Mouse (Mus musculus) spleen, adult 12 weeks (tissue): ENCODE data around the gene Fam216a.
"Not testable (repeated sequence)": the region's sequence is repeated elsewhere in the genome, so short reads cannot be mapped to it uniquely, and the experiment has no call there.

Source experiments
- DNase-seq: peaks from one replicate; pipeline ENCODE4 v3.0.0; 2022; ENCODE audit warnings: low spot score

Fam216a gene

DNA sequence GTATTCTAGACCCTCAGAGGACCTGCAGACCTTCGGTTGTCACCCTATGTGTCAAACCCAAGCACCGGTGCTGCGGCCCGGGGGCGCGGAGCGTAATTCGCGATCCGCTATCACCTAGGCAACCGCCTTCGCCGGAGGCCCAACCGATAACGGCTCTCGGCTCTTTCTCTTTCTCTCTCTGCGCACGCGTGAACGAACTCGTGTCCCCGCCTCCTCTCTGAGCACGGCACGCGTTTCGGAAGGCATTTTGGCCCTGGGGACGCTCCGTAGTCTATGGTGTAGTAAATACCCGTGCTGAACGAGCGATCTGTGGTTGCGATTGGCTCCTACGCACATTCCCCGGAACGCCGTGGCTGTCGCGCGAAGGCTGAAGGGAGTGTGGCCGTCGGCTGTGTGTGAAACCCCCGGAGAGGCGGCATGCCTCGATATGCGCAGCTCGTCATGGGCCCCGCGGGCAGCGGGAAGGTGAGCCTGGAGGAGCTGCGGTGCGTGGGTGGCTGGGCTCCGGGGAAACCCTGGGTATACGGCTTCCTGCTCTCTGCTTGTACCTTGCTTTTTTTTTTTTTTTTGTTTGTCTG, at the start of gene Fam216a:
Fam216a (minus strand) TSS at position 173 of the 578 bp plus-strand sequence.
- peak; percentile 98 for DNase-seq

DNA sequence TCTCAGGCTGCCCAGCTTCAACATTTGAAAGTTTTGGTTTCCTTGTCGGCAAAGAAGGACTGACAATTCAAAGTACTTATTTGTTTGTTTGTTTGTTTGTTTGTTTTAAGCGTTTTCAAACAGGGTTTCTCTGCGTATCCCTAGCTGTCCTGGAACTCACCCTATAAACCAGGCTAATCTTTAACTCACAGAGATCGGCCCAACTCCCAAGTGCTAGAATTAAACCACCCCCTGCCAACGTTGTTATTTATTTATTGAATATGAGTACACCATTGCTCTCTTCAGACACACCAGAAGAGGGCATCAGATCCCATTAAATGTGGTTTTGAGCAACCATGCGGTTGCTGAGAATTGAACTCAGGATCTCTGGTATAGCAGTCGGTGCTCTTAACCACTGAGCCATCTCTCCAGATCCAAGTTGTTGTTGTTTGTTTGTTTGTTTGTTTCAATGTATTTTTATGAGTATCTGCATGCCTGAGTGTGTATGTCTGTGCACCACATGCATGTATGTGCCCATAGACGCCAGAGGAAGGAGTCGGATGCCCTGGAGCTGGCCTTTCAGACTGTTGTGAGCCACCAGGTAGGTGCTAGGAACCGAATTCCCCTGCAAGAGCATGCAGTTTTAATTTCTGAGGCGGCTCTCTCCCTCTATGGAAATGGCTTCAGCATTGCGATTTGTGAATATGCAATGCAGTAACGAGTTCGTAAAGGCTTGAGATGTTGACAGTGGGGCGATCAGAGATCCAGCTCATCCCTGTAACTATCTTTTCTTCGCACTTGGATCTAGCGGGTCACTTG, 49.3 kb upstream of the Fam216a start, which contains the start of gene Anapc7:
Anapc7 (plus strand) TSS at position 423 of the 798 bp plus-strand sequence.
- DNase-seq: no peak

DNA sequence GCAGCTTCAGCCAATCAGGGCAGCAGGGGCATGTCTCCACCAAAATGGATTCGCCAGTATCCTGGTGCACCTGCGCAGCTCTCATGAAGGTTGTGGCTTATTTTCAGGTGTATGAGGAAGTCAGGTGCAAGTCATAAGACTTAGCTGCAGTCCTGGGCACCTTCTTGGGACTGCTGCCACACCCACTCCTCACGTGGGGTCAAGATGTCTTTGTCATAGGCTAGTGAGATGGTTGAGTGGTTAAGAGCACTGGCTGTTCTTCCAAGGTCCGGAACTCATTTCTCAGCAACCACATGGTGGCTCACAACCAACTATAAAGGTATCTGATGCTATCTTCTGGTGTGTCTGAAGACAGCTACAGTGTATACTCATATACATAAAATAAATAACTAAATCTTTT, 48.5 kb upstream of the Fam216a start:
- DNase-seq: not testable (repeated sequence)

DNA sequence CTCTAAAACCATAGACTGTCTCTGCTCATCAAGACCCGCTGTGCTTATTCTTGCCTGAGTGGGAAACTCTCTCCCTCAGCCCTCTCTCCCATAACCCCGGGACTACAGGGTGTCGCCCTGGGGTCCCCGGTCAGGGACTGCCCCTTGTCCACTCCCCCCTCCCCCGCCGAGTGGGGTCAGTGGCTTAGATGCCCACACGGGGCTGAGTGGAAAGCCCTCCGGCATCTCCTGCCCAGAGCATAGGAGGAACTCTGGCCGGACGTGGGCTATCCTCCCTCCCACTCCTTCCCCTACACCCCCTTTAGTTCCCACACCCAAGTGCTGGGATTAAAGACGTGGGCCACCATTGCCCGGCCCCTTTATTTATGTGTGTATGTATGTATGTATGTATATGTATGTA, 43.3 kb upstream of the Fam216a start:
- no peak for DNase-seq

DNA sequence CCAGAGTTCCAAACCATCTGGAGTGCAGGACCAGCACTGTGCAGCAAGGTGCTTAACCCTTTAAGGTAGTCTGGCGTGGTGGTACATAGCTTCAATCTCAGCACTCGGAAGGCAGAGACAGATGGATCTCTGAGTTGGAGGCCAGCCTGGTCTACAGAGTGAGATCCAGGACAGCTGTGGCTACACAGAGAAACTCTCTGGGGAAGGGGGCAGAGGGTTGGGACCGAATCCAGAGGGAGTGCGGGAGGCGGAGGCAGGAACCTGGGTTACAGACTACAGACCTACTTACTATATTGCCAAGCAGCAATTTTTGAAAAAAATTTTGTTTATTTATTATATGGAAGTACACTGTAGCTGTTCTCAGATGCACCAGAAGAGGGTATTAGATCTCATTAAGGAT, 42.2 kb upstream of the Fam216a start:
- DNase-seq: no peak

DNA sequence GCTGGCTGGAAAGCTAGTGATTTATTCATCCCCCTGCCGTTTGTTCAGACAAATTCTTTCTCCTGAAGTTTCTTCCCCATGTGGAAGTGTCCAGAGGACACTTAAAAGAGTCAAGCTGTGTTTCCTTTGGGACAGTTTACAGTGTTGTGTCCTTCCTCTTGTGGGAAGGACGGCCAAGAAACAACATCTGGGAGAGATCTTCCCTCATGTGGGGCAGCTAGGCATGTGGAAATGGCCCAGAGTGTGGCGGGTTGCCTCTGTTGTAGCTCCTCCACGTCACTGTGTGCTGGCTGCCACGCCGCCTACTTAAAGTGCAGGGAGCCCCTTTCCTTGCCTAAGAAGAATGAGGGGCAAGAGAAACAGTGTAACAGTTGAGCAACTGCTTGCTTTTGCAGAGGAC, 40.7 kb upstream of the Fam216a start:
- no peak for DNase-seq

DNA sequence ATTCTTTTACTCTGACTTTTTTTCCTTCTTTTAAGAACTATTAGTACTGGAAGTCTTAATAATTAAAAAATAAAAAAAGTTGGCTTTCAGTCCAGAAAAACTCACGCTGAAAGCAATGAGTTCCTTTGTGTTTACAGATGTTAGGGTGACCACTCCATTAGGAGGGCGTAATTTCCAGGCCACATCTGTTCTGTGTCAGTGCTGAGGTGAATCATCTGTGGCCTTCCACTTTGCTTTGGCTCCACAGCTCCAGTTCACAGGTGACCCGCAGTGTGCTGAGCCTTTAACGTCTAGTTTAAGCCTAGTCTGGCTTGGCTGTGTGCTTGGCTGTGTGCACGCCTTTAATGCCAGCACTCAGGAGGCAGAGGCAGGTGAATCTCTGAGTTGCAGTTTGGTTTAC, 39.7 kb upstream of the Fam216a start:
- DNase-seq: no peak

DNA sequence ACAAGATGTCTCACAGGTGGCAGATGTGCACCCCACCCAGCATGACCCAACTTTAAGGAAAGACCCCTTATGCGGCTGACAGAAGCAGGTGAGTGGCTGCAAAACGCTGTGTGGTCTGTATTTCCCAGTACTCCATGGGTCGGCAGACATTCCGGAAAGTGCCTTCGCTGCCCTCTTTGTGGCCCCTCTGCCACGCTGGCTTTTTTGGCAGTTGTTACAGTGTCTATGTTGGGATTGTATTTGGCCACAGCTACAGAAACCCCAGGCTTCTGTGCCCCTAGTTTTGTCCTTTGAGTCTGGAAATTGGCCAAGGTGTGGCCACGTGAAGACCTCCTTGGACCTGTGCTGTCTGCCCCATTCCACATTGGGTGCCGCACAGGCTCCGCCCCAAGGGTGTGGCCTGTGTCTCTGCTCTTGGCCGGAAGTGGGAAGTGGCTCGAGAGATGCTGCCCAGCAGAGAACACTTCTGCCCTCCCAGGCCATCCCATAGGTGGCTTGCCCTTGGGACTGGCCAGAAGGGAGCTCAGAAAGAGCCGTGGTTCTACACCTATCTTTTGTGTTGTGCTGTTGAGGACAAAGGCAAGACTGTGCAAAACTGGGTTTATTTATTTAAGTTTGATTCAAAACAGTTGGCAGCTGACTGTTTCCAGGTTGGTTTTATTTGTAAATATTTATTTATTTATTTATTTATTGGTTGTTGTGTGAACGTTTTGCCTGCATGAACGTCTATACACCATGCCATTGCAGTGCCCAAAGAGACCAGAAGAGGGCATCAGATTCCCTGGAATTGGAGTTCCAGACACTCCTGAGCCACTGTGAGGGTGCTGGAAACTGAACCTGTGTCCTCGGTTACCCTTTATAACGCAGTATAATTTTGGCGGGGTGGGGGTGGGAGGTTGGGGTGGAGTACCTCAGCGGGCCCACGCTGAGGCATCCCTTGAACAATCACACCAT, 37.8 kb upstream of the Fam216a start:
- no peak for DNase-seq

DNA sequence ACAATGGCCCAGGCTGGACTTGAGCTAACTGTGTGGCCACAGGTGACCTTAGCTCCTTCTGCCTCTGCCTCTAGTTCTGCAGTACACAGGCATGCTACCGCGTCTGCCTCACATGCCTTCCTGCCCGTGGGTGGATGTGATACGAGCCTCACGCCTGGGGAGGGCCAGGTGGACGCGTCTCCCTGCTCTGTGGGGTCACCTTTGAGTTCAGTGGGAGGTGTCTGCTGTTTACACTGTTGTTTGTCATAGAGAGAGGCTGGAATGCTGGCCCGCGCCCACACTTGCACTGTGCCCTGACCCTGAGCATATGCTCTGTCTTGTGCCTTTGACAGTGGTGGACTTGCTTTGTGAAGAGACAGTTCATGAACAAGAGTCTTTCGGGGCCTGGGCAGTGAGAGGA, 33.4 kb upstream of the Fam216a start:
- DNase-seq: no peak

DNA sequence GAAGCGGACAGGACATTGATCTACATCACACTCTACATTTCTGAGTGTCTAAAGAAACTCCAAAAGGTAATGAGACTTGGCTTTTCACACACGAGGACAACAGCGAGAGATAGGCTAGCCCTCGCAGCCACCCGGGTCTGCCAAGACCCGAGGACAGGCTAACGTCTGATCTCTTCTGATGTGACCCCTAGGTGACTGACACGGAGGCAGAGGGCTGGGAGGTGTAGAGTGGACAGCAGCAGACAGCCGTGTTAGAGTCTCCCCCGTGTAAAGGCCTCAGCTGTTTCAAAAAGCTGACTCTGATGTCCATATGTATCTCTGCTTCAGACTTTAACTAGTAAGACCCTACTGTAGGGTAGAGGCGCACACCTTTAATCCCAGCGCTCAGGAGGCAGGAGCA, 31.2 kb upstream of the Fam216a start:
- no peak for DNase-seq

DNA sequence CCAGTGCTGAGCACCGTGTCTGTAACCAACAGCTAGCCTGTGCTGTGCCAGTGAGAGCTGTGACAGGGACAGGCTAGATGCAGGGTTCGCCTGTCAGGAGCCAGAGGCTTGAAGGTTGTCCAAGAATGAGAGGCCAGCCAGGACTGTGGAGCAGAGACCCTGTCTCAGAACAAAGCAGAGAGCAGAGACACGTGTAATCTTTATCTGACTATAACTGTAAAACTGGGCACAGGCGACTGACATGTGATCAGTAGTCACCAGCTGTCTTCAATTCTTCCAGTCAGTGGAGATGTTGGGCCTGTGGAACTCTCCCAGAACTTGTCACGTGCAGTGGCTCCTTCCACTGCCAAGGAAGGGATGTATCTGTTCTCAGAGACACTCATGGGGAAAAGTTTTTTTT, 30.6 kb upstream of the Fam216a start:
- DNase-seq: no peak

DNA sequence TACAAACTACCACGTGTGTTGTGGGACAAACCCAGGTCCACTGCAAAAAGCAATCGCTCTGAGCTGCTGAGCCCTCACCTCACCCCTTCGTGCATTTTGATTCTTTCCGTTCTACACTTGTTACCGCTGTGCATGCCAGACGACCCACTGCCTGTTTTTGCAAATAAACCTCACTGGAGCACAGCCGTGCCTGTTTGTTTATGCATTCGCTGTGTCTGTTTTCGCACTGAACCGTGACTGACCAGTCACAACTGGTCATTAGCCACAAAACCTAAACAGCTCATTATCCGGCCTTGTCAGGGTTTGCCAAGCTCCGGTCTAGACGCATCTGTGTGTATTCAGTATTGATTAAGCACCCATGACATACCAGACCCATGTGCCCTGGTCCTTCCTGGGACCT, 30.0 kb upstream of the Fam216a start:
- no peak for DNase-seq

DNA sequence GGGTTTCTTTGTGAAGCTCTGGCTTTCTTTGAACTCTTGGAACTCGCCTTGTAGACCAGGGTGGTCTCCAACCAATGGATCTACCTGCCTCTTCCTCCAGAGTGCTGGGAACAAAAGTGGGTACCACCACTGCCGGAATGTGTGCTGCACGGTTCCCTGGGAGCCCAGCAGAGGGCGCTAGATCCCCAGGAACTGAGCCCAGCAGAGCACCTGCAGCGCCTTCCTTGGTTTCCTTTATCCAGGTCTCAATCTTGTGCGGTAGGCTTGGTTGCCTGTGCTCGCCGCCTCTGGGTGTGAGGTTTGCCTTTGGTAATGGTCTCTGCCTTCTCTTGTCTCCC, 29.1 kb upstream of the Fam216a start:
- peak; percentile 59 for DNase-seq

DNA sequence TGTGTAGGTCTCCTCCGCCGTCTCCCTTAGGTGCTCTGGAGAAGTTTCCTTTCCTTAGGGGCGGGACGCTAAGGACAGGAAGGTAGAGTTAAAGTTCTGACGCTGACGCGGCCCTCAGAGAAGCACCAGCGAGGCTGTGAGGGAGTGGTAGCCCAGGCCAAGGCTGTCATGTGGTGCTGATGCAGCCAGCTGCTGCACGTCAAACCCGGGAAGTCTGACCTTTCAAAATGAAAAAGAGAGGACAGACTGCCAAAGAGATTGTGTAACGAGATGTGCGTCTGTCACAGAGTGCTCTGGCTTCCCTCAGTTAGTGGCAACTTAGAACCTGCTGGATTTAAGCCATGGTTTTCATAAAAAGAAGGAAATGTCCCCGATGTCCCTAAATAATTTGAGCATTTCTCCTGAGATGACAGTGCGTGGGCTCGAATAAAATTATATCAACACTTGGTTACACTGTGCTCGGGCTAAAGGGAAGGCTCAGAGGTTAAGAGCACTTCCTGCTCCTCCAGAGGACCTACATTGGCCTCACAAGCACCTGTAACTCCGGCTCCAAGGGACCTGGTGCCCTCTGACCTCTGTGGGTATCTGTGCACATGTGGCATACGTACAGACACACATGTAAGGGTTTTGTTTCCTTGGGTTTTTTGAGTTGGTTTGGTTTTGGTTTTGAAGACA, 28.6 kb upstream of the Fam216a start:
- DNase-seq: no peak

DNA sequence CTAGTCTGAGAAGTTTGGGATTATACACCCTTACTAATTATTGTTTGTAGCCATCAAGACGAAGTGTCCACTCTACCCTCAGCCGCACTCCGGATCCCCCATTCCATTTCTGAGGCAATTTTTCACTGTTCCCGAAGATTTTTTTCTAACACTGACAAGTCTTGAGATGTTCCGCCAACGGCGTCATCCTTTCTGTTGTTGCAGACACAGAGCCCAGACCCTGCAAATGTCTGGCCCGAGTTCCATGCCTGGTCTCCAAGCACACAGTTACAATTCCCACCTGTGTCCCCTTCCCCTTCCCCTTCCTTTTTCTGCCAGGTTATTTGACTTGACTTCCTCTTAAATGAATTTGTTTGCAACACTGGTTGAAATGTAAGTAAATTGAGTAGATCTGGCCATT, 27.7 kb upstream of the Fam216a start:
- DNase-seq: no peak

DNA sequence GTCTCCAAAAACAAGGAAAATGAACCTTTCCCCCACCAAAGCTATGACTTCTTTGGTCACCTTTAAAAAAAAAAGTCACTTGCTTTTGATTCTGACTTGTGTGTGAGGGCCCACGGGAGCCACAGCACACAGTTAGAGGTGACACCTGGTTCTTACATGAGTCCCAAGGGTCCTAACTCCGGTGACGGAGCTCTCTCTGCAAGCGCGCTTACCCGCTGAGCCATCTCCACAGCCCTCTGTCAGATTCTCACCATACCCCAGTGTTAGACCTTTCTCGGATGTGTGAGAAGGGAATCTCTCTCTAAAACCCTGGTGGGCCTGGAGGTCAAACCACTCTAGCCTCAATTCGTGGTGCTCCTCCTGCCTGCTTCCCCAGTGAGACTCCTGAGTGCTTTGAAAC, 25.3 kb upstream of the Fam216a start:
- DNase-seq: no peak

DNA sequence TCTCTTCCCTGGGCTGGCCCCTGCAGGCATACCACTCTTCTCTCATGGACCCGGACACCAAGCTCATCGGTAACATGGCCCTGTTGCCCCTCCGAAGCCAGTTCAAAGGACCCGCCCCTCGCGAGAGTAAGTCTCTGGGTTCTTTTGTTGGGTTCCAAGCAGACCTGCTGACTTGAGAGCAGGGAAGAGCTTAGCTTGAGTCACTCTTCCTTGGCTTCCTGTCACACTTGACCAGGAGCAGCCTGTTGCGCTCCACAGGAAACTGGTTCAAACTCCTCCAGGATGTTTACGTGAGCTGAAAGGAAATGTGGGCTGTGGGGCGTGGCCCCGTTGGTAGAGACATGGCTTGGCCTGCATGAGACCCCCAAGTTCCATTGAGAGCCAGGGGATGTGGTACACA, 24.6 kb upstream of the Fam216a start:
- no peak for DNase-seq

DNA sequence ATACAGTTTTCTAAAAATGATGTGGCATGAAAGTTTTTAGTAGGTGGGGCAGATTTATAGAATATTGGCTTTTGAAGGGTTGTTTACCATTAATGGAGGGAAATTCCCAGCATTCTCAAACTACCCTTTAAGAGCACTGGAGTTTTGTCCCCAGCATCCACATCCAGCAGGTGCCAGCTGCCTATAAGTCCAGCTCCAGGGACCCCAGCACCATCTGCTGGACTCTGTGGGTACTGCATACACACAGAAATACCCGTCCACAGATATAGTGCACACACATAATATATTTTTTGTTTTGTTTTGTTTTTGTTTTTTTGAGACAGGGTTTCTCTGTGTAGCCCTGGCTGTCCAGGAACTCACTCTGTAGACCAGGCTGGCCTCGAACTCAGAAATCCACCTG, 21.7 kb upstream of the Fam216a start:
- peak; percentile 76 for DNase-seq

DNA sequence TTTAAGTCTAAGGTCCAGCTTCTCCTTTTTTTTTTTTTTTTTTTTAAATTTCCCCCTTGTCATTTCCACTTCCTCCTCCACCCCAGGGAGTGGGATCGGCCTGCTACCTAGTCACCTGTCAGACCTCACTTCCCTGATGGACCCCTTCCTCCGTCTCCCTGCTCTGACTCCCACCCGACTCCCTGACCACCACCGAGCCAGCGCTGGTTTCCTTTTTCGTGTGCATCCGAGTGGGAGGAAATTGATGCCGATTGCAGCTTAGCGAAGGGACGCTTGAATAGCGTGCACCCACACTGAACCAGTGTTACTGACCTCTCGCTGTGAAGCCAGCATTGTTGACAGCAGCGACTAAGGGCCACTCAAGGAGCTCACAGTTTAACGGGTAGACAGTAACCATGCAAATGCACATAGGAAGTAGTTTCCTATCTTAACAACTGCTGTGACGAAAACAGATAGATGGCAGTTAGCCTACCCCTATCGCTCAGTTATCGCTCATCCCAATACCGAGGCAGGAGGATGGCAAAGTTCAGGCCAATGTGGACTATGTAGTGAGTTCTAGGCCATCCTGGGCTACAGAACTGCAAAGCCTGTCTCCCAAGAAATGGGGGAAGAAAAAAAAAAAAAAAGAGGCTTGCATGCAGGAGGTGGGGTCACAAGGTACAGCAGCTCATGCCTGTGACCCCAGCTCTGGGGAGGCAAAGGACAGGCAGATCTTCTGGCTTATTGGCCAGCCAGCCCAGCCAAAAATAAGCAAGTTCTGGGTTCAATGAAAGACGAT, 20.3 kb upstream of the Fam216a start:
- DNase-seq: peak; percentile 29

DNA sequence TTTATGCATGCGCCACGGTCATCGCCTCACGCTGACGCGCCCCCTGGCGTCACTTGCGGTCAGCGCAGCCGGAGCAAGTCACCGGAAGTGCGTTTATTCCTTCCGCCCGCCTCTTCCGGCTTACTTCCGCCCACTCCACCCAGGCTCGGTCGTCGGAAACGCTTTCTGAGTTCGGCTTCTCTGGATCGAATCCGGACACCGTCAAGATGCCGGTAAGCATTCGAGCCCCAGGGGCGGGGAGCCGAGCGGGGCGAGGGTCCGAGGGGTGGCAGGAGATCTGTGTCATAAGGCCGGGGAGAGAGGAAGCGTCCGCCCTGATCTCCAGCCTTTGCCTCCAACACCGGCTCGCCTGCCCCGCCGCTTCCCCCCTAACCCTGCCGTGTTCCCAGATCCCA, 19.6 kb upstream of the Fam216a start, which contains the start of gene Arpc3:
Arpc3 (plus strand) TSS at position 93 of the 395 bp plus-strand sequence.
- peak; percentile 91 for DNase-seq

DNA sequence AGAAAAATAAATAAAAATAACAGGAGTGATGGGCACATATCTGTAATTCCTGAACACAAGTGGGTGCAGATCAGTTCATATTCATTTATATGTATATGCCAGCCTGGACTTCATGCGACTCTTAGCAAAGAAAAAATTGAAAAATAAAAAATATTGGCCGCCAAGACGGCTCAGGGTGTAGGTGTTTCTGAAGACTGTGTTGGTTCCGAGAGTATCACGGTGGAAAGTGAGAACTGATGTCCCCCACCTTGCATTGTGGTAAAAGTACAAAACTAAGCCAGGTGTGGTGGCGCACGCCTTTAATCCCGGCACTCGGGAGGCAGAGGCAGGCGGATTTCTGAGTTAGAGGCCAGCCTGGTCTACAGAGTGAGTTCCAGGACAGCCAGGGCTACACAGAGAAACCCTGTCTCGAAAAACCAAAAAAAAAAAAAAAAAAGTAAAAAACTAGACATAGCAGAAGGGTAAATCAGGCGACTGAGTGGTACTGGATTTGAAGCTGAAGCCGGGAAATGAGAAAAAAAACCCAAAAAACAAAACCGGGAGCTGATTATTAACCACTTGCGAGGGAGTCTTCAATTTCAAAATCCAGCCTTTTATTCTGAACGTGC, 19.1 kb upstream of the Fam216a start:
- DNase-seq: no peak
